Mouse (Mus musculus) cerebellum, adult 11 months (tissue): ENCODE results near the gene Ociad2.

Experiments used
- DNase-seq: peaks from one replicate; pipeline ENCODE4 v3.0.0; 2022

The Ociad2 gene

DNA sequence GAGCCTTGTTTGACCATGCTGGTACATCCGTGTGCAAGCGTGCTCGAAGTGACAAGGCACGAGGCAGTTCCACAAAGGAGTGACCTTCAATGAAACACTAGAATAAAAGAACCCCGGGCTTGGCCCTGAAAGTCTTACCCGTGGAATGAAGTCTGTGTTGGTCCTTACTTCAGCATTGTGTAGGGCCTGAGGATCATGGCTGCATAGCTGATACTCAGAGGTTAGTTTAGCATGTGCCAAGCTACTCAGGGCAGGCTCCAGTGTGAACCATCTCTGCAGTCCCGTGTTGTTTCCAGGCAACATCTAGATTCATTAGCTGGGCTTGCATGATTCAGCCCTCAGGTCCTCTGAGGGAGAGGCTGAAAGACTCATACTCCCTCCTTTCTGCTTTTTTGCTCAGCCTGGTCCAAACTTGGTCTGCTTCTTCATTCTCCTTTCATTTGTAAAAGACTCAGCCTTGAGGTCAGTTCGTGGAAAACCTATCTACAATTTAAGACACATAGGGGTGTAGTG, at the start of gene Ociad2:
TSS of gene Ociad2 (minus strand) at position 306 of the 513 bp plus-strand sequence.
- DNase-seq: no peak

DNA sequence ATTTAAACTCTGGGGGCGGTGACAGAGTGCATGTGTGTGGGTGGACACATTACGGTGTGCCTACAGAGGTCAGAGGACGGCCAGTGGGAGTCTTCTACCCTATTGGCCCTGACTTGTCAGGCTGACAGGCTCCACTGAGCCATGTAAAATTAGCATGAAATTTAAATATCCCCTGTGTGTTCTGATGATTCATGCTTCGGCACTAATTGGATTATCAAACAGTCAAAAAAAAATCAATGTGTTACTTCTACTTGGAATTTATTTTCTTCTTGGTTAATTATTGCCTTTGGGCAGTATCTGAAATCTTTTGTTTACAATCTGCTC, 42.8 kb upstream of the Ociad2 start:
- no peak for DNase-seq

DNA sequence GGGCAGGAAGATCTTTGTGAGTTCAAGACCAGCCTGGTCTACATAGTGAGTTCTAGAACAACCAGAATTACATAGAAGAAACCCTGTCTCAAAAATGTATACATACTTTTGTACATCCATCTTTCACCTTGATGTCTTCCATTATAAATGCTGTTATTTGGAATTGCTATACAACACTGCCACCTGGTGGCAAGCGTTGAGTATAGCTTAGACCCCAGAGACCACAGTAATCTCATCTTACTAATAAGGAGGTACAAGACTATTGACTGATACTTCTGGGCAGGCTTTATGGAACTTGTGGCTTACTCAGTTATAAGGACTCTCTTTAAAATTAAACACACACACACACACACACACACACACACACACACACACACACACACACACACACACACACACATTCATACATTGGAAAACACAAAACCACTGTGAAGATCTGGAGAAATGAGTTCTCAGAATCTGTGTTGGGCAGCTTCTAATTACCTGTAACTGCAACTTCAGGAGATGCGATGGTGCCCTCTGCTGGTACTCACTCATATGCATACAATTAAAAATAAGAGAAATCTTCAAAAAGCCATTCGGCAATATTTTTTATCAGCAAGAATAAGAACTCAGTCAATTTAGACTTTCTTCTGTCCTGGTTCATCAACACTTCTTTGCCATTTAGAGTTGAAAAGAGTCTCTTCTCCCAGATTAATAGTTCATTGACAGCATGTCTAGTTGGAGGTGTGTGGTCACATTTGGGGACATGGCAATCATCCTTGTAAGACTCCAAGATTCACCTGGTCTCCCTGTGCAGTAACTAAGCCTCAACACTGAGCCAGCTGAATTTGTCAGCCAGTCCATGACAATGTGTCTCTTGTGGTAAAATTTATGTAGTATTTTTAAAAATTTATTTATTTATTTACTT, 42.2 kb upstream of the Ociad2 start:
- peak; percentile 34 for DNase-seq

DNA sequence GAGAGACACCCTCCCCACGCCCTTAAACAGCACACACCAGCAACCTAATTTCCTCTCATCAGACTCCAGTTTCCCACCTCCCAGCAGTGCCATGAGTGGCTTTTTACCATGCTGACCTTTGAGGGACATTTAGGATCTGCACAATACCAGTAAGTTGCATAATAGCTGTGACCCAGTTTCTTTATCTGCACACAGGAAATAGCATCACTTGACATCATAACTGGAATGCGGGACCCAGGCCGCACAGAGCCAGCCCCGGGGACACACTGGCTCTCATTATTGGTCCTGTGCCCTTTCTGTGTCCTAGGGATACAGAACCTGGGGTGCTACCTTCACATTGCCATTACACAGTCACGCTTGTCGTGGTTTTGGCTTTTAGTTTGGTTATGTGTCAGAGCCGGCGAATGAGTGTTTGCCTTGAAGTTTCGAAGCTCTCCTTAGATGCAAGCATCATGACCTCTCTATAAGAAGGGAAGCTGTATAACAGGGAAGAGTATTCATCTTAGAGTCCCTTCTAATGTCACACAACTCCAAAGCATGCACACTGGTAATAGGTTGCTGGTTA, 41.2 kb upstream of the Ociad2 start:
- DNase-seq: no peak

DNA sequence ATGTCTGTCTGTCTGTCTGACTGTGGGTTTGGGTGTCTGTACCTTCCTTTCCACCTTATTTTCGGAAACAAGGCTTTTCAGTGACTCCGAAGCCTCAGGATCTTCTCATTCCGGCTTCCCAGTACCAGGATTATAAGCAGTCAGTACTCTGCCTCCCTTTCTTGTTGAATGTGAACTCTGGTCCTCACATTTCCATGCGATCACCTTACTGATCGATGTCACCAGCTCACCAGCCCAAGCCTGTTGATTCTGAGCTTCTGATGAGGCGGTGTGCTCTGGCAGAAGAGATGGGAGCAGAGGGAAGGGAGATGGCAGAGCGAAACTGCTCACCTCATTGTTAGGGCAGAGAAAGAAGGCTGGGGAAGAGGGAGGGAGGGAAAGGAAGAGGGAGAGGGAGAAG, 40.7 kb upstream of the Ociad2 start:
- DNase-seq: no peak

DNA sequence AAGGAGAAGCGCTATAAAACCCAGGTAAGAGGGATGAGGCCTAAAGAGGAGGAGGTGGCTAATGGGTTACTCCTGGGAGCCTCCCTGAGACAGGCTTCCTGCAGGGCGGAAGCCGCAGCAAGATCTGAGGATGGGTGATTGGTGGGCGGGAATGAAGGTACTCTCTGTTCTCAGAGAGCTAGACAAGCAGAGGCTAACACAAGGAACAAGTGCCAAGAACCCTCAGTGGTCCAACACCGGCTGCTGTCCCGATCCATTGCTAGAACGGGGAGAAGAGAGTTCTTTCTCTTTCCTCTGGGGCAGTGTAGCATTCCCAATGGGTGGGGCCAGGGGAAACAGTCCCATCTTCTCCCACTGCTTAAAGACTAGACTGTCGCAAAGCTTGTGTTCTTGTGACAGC, 40.0 kb upstream of the Ociad2 start:
- no peak for DNase-seq

DNA sequence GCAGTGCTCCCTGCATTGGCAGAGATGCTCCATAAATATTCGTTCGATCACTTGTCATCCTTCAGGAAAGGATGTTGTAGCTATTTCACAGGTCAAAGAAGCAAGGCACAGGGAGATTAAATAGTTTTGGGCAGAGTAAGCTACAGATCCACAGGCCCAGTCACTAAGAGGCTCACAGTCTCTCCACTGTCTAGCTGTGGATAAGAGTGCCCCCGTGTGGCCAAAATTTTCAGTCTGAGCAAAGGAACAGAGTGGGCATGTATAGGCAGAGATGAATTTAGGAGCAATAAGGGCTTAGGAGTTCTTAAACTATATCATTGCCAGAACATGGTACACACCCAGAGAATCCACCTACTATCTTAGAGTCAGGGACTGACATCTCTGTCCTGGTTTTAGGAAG, 39.1 kb upstream of the Ociad2 start:
- DNase-seq: peak; percentile 32

DNA sequence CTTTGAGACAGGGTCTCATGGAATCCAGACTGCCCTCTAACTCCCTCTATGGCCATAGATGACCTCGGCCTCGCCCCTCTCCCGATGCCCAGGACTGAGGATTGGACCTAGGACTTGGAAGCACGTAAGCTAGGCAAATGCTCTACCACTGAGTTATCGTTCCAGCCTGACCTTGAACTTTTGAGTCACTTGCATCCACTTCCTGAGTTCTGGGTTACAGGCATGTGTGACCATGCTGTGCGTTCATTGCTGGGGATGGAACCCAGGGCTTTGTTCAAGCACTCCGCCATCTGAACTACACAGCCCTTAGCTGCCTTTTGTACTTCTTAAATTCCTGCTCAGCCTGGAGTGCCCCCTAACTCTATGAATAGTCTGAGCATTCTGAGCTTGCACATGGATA, 35.7 kb upstream of the Ociad2 start:
- no peak for DNase-seq

DNA sequence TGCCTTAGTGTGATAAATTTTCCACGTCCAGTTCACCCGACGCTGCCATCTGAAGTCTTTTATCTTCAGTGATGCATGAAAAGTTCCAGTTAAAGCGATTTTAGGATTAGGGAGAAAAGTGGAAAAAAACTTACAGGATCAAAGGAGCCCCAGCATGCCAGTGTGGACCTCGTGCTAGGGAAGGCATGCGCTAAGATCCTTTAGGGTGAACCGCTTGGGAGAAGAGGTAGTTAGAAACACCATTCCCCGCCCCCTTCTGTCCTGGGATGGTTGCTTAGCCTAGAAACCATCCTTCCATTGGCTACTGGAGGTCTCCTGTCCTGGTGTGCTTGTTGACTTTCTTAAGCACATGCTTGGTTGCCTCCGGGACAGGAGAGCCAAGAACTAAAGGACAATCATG, 35.2 kb upstream of the Ociad2 start:
- no peak for DNase-seq

DNA sequence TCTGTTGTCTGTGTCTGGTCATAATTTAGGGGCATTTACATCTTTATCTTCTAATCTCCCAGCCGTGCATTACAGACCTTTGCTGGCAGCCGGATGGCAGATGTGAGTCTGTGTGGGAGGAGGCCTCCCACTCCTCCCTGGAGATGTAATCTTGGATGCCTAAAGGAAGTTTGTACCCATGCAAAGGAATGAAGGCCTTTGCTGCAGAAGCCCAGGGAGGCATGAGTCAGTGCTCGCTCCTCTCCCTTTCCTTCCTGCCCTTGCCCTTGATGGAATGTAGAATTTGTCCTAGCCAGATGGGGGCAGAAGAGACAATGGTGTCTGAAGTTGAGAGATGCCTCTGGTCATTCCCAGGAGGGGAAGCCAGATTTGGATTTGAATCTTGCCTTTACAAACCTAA, 32.4 kb upstream of the Ociad2 start:
- no peak for DNase-seq

DNA sequence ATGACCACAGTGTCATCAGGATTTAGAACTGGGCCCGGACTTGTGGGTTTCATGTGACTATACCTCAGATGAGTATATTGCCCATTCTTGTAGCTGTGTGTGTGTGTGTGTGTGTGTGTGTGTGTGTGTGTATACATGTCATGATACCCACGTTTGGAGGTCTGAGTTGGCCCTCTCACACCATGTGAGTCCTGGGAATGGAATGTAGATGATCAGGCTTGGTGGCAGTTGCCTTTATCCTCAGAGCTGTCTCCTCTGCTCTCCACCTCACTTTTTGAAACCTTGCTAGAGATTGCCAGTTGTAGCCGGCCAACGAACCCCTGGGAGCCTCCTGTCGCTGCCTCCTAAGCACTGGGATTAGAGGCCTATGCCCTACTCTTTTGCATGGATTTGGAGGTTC, 31.8 kb upstream of the Ociad2 start:
- no peak for DNase-seq

DNA sequence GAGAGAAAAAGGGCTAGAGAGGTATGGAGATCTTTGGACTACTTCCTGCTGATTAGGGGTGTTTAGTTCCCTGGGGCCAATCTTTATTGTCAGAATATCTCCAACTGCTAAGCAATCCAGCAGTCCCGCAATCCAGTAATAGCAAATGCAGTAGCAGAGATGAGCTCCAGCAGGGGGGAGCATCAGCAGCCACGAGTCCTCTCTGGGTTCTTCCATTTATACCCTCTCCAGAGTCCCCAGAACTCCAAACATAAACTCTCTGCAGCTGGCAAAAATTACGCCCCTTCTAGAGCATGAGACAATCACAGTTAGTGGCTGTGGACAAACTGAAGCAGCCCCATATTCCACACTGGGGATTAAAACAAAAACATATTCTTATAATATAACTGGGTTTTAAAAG, 28.9 kb upstream of the Ociad2 start:
- DNase-seq: no peak

DNA sequence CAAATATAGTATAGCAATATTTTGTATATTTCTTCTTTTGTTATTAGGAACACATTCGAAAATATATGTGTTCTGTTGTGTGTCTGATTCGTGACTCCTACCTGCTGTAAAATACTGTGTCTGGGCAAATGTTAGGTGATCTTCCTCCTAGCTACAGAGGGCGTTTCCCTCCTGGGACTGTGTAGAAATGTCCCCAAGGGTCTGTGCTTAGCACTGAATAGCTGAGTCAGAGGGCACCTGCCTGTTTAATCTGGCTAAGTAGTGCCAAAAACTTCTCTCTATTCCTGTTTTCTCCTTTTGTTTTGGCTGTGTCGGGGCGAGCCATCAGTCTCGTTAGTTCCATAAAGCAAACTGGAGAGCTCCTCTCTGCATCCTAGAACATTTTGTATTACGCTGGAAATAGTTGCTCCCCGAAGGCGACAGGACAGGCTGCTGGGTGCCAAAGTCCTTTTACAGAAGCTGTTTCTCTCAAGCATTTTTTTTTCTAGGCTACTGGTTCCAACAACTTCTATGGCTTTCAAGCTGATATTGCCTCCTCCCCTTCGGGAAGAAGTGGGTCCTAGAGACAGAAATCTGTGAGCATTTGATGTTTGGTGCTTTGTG, 28.1 kb upstream of the Ociad2 start:
- no peak for DNase-seq

DNA sequence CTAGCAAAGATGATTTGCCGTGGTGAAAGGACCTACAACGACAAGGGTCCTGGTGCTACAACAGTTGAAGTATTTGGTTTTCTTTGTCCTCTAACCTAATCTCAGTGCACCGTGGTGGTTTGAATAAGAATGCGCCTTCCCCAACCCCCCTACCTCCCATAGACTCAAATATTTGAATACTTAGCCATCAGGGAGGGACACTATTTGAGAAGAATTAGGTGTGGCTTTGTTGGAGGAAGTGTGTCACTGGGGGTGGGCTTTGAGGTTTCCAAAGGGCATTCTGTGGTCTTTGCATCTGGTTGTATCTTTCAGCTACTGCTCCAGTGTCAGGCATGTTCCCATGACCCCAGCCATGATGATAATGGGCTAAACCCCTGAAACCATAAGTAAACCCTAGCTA, 27.1 kb upstream of the Ociad2 start:
- no peak for DNase-seq

DNA sequence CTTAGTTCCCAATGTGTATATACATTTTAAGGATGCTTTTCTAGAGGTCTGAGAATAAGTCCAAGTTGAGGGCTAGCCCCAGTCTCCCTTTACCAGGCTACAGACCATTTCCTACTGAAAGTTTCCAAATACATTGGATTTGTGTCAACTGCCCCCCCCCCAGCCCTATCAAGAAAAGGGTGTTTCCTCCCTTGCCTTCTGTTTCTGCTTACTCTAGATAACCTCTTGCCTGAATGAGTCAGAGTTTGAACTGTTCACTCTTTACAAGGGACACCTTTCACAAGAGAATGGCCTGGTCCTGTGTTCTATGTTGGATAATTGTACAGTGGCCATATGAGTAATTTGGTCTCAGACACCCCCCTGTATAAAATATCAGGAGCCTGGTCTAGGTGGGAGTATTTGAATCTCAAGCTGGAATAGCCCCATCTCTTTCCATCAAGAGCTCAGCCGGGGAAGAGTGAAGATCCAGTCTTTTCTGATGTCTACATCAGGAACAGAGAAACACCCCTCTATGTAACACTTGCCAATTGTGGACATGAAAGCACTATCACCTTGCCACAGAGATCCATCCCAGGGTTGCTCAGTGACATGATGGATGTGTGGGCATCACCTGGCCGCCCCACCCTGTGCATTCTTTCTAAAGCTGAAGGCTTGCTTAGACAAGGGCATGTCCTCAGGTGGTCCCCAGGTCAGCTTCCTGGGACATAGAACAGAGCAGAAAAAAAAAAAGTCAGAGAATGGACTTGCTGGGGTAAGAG, 23.5 kb upstream of the Ociad2 start:
- no peak for DNase-seq

DNA sequence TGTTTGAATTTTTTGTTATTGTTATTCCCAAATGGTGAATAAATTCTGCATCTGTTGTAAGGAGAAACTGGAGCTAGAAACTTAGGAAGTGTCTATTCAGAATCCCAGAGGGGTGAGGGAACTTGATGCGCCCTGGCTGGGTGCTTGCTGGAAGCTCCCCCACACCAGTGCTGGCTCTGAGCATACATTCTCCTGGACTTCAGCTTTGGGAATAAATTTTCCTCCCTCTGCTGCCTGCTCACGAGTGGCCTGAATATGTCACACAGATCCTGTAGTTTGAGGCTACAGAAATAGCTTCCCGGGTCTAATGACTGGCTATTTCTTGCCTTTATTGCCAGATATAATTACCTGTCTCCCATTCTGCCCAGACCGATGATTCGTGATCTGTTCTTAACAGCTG, 22.0 kb upstream of the Ociad2 start:
- no peak for DNase-seq

DNA sequence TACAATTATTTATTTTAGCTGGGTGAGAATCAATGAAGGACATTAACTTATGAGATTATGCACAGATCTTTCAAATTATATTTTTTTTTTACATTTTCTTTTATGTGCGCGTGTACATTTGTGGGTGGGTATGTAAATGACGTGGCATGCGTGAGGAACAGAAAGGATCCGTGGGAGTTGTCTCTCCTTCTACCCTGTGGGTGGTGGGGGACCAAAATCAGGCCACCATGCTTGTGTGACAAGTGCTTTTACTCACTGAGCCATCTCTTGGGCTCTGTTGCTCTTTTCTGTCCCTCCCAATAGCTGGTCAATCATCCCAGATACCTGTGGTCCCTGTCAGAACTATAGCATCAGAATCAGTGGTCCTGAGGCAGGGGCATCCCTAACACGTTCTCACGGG, 21.5 kb upstream of the Ociad2 start:
- no peak for DNase-seq

DNA sequence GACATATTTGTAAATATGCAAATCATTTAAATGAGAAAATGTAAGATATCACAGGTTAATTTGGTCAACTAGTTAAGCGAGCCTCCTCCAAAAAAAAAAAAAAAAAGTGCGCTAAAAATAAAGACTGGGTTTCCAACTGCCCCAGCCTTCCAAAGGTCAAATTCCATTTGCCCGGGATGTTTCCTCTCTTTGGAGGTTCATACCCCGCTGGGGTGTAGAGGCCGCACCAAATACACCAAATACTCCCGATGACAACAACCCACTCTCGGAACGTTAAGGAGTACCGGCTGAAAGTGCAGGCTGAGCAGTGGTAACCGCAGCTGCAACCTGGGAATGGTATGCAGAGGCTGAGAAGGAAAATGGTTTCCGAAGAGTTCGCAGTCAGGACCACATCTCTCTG, 19.4 kb upstream of the Ociad2 start:
- DNase-seq: no peak

DNA sequence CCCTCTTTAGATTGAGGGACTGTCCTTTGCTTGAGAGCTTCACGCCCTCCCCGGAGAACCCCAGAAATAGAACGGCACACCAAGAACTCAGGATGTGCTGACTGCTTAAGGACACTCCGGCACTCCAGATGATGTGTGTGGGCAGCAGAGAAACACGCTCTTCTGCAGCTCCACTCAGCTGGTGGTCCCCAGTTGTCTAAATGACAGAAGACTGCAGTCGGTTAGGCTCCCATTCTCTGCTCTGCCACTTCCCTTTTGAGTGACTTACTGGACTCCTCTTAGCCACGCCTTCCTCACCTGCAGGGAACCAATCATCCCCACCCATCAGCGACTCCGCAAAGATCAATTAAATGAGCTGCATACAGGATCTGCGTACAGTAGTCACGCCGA, 18.9 kb upstream of the Ociad2 start:
- DNase-seq: no peak

DNA sequence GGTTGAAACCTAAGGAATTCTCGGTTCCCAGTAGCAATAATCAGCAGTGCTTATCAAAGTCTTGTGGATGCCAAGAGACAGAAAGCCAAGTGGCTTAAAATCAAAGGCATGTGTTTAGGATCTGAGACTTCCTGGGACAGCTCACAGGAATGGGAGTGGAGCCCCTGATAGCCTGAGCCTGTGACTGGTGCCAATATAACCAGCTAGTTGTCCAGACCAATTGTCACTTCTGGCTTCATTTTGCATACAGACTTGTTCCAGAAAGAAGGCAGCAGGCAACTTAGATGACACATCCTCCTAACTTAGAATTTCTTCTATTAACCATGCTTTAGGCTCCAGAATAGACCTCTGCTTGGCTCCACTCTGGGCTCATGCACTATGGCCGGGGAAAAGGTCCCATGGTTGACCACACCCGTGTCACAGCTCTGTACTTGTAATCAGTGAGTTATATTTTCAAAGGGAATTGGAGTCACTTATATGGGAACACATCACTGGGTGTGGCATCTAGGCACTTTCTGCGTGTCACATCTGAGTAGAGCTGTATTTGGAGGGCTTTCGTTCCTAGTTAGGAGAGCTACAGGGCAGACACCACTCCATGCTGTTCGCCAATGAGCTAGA, 18.4 kb upstream of the Ociad2 start:
- DNase-seq: no peak

DNA sequence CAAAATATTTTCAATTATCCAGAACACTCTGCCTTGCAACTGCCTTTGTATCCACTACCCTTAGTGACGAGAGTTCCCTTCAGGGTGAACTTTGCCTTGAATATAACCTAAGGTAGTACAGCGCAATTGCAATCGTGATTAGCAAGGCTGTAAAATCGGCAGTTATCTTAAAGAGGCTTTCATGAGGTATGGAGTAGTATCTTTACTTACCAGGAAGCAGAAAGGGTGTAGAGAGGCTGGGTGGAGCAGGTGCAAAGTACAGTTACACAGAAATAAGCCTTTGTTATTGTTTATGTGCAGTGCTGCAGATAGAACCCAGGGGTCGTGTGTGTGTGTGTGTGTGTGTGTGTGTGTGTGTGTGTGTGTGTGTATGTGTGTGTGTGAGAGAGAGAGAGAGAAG, 14.6 kb upstream of the Ociad2 start:
- DNase-seq: no peak

DNA sequence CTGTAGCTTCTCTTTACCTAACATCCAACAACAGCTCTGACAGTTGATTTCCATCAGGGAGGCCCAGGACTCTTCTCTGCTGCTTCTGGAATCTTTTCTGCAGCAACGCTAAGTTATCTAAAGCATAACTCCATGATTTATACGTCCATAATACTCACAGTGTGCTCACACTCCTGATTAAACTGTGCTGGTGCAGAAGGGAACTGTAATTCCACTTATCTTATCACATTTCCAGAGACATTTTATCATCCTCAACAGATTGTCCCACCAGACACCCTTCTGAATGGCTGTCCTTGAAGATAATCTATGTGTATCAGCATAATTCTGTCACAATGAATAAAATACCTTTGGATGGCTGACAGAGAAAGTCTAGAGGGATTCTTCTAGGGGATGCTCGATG, 13.2 kb upstream of the Ociad2 start:
- DNase-seq: no peak

DNA sequence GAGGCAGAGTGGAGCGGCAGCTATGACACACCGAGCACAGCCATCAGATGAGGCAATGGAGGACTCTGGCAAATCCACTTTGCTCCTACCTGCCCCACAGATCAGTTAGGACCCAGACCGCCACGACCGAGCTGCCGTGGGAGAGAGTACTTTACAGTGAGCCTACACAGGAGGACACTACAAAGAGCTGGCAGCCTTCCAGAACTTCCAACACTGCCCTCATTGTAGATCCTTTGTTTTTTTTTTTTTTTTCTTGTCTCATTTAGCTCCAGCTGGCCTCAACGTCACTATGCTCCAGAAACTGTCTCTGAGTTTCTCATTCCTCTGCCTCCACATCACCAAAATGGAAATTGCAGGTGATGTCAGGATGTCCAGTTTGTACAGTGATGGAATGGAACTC, 12.7 kb upstream of the Ociad2 start:
- no peak for DNase-seq
